Mouse (Mus musculus): ENCODE results near the gene Ankar.
A peak's percentile ranks its signal among the peaks of the same experiment; 100 is the strongest.

Ankar gene

GRCm38 (mm10) chr1:72700479-72700878 is at the start of gene Ankar:
Ankar (minus strand) TSS chr1:72700579.
- DNase-seq, result no peak

DNA sequence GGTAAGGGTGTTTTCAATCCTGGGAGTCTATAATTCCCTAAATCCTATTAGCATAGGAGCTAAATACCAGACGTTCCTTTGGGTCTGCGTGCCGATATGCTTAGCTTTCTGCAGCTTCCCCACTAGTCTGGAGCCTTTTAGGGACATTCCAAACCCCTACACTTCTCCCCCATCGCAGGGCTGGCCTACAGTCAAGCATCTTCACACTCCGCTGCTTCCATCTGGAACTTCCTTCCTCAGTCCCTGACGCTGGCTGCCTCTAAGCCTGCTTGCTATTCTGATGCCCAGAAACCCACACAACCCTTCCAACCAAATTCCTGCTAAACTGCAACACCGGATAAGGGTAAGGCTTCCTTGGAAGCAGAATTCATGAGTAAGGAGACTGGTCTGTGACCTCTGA is 46.0 kb upstream of the Ankar start:
- no peak for DNase-seq

DNA sequence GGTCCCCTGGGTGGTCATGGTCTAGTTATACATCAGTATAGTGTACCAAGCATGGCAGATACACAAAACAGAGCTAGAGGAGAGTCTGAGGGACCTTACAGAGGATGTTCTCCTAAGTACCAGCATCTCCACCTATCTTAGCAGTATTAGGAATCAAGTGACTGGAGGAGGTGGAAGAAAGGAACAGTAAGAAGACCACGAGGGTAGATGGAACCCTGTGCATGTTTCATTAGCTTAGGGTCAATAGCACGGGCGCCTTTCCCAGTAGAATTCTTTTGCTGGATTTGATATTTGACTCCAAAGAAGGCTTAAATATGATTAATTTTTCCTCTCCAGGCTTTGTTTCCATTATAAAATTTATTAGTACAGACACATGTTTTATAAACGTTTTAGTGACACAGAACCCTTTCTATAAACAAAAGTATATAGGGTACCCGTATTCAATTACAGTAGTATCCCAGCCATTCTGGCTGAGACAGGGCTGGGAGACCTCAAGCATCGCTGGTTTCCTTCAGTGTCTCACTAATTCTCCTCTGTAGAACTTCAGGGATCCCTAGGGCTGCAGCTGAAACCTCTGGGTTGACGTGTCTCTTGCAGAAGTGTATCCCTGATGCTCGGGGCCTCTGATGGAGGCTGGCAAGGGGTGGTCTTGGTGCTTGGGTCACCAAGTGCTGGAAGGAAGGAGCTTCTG is 44.6 kb upstream of the Ankar start:
- DNase-seq, result no peak

DNA sequence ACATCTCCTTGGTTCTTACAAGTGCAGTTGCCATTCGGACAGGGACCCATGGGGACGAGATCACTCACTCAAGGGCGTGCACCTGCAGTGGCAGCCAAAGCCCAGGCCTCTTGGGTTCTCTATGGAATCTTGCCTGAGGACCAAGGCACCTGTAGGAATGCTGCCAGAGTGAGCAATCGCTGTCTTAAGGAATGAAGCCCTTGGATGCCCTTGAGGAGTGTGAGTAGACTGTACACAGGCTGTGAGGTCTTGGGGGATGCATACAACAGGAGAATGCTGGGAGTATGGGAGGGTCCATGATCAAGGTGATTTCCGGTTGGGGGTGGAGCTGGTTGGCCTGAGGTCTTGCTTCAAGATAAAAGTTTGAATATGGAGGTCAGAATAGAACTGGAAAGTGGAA is 41.0 kb upstream of the Ankar start:
- no peak for DNase-seq

DNA sequence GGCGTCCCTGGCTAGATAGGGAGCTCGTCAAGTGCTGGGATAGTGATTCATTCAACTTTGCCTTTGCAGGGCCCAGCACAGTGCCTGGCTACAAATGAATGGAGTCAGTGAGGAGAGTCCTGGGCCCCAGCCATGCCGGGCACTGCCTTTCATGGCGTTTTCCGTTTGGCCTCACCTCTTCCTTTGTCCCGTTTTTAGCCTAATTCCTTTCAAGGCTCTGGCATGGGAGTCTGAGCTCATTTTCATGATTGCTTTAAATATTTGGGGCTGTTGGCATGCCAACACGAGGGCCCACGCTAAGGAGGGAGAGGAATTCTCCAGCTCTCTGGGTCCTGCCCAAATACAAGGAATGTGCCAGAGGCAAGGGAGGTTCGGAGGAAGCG is 39.3 kb upstream of the Ankar start:
- no peak for DNase-seq

- DNase-seq, result no peak
These were observed 38.7 kb upstream of the Ankar start for GRCm38 (mm10) chr1:72738946-72739680.

DNA sequence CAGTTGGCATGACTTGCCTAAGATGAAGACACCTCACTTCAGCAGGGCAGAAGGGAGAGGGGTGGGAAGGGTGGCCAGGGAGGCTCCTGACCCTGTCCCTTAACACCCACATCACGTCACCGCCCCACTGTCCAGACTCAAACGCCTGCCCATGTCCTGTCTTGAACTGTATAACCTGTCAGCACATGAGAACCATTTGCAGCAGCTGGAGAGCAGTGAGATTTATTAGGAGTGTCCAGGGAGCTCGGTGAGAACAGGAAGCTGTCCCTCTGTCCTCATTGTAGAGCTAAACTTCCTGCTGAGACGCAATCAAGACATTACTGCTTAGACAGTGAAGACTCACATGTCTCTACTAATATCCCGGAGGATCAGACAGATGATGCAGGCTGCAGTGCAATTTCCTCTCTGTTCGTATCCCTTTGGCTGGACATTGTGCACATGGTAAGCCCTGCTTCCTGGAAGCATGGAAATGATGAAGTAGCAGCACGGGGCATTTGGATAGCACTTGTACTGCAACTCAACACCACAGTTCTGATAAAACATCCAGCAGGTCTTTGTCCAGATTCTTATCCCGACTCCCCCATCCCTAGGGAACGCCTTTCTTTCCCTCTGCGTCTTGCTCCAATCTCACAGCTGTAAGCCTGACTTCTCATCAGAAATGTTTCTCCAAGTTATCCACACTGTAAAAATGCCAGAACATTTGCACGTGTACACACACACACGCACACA is 36.2 kb upstream of the Ankar start:
- DNase-seq, result no peak

DNA sequence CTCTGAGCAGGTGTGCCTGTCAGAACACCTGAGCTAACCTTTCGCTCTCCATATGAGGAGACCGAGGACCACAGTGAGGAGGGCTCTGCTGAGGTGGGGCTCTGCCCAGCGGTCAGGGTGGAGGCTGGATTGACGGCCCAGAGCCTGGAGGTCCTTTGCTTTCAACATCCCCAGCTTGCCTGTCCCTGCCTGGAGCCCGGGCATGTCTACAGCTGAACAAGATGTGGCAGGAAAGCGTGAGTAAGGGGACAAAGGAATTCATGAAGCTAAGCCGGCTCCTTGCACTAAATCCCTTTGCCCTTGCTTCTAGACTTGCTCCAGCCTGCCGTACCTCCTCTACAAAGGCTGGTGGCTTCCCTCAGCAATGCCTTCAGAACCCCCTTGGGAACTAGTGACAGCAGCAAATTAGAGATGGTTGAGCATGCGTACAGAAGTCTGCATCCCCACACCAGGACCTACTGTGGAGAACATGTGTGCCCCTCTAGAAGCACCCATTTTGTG is 32.9 kb upstream of the Ankar start:
- no peak for DNase-seq

DNA sequence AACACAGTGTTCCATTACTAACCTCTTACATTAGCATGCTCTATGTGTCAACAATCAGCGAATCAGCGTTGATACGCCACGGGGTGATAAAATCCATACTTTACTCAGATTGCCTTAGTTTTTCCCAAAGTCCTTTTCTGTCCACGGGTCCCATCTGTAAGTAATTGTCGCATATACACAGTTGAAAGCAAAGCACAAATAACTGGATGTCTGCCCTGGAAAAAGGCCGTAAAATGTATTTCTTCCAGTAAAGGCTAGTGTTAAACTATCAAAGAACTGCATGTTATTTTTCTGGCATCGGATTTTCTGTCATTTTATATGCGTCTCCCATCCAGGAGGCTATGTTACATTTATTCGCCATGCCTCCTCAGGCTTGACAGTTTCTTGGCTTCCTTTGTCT is 29.7 kb upstream of the Ankar start:
- no peak for DNase-seq

DNA sequence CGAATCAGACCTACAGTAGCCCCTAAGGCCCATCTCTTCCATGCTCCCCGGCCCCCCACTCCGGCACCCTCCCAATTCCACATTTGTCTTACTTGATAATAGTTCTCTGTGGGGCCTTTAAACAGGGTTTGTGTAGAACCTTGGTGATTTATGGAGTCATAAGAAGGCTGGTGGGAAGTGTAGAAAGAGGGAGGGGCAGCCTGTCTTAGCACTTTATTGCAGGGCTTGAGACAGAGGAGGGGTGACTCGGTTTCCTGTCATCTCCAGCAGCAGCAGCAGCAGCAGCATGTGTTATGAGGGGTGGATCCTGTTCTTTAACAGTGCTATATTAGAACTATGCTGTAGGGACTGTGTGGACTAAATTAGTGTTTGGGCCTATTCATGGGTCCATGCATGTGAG is 28.4 kb upstream of the Ankar start:
- no peak for DNase-seq

GRCm38 (mm10) chr1:72725941-72726340 is 25.6 kb upstream of the Ankar start:
- no peak for DNase-seq

GRCm38 (mm10) chr1:72724354-72724753 is 24.0 kb upstream of the Ankar start:
- DNase-seq, result no peak

DNA sequence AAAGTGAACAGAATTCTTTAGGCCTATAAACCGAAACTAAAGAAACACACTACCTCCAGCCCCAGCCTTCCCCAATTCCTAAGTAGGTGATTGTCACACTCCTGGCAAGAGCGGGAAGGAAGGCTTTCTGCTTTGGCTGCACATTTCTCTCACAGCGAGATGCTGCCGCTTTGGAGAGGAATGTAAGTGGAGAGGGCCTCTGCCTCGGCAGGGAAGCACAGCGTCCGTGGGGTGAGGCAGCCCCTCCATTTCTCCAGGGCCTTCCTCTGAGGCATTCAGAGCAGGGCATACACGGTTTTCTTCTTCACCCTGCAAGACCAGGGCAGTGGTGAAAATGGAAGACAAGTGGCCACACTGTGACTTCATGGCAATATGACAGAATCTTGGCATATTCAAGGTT is 22.3 kb upstream of the Ankar start:
- DNase-seq, result no peak

DNA sequence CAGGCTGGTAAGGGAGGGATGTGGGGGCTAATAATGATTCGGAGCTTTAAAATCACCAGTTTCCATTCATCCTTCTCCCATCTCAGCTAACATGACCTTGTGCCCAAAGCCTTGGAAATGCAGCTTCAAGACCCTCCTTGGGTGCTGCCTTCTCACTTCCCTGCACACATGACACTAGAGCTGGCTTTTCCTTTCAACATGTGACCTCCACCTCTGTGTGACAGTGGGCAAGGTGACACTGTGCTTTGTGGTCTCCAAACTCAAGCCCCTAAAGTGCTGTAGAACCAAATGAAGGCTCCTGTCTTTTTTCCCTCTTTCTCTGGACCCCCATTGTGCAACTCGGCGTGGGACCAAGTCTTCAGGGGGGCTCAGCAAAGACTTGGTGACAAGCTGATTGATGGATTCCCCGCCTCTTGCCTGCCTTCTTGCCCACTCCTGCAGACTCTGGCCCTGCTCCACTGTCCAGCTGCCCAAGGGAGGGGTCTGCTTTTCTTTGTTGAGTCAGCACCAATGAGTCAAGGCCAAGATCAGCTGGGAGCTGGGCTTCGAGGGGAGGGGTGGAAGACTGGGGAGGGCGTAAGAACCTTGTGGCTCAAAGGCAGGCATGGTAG is 19.8 kb upstream of the Ankar start:
- DNase-seq, result no peak

- no peak for DNase-seq
These were observed 18.5 kb upstream of the Ankar start for GRCm38 (mm10) chr1:72718846-72719245.

DNA sequence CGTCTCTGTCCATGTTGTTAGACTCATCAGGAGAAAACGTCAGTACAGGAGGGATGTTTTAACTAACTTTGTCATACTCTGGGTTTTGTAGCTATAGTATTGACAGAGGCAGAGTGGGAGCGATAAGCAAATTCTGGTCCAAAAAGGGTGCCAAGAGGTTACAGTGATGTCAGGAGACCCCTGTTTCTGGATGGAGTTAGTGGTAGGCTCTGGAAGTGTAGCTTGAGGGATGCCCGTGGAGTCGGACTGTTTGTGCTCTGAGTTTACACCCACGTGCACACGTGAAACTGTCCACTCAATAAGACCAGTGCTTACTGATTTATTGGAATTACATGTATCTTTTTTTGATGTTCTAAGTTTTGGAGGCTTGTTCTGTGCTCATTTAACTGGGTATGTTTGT is 17.2 kb upstream of the Ankar start:
- DNase-seq, result no peak

DNA sequence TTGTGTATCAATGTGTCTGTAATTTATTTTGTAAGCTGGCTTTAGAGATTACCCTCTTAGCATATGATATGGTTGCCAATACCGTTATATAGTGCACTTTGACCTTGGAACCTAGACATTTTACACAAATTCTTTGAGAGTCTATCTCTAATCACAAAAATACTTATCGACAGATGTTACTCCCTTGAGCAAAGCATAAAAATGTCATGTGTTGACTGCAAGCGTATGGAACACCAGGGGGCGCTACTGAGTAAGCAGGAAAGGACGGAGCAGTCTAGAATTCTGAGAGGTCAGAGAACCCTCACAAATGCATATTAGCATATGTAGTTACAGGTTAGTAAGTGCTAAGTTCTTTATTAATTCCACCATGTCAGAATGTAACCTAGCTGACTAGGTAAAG is 16.5 kb upstream of the Ankar start:
- DNase-seq, result peak; percentile 14 to 23

- DNase-seq, result no peak
These were observed 16.0 kb upstream of the Ankar start for GRCm38 (mm10) chr1:72716421-72716820.

- DNase-seq, result no peak
These were observed 15.4 kb upstream of the Ankar start for GRCm38 (mm10) chr1:72715593-72716361.

GRCm38 (mm10) chr1:72715065-72715464 is 14.7 kb upstream of the Ankar start:
- DNase-seq, result no peak

DNA sequence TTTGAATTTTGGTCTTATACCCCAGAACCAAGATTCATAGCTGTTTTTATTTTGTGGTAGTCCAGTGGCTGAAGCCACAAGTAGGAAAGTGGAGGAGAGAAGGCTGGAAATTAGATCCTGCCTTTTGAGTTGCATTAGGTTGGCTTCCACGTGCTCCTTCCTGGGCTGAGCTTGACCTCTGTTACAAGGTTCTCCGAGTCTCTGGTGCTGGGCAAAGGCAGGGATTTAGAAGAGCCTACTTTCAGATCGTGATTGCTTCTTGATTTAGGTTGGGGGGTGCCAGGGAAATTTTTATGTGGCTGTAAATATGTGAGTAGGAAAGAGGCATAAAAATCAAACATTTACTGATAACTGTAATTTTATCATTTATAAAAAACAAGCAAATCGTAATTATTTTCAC is 14.2 kb upstream of the Ankar start:
- DNase-seq, result no peak

GRCm38 (mm10) chr1:72711684-72712083 is 11.3 kb upstream of the Ankar start:
- peak; percentile 11 to 12 for DNase-seq

Measured in thymus, adult 18-20 months (tissue).